Mouse (Mus musculus) spleen, adult 2 months (tissue): Measurements from ENCODE around the gene Mak. TPM values are rescaled to one million over a fixed set of nuclear protein-coding genes. Genes with fewer than 3 reads are reported as not detected.

Experiments
- DNase-seq, 2 experiments: peaks; one replicate each; pipeline versions ENCODE4 v3.0.0 to v3.0.0-alpha.2; 2012 to 2021; ENCODE audit warnings: low spot score in 2 of 2, low read depth in 1 of 2
- H3K27ac ChIP-seq: fragments of 200-500 bp; 2 replicates; pipeline ENCODE4 v1.5.1; 2012; ENCODE audit warnings: low read length, inconsistent platforms; ENCODE audit not compliant: insufficient read depth
- H3K27me3 ChIP-seq: fragments of 200-500 bp; 2 replicates; pipeline ENCODE4 v1.6.1; 2012; ENCODE audit warnings: mild to moderate bottlenecking, moderate library complexity, low read length, inconsistent platforms; ENCODE audit not compliant: control insufficient read depth, insufficient read depth
- H3K36me3 ChIP-seq: fragments of 200-500 bp; 2 replicates; pipeline ENCODE4 v1.6.1; 2012; ENCODE audit warnings: mild to moderate bottlenecking, low read length, inconsistent platforms; ENCODE audit not compliant: control insufficient read depth, insufficient read depth
- H3K4me1 ChIP-seq: fragments of 200-500 bp; 2 replicates; pipeline ENCODE4 v1.6.1; 2011; ENCODE audit warnings: inconsistent platforms; ENCODE audit not compliant: control insufficient read depth, insufficient read depth, insufficient read length
- H3K4me3 ChIP-seq: fragments of 200-500 bp; 2 replicates; pipeline ENCODE4 v1.5.1; 2011; ENCODE audit warnings: mild to moderate bottlenecking, inconsistent platforms; ENCODE audit not compliant: insufficient read depth, insufficient read length; ENCODE audit errors: extremely low read depth
- CTCF ChIP-seq: fragments of 200-500 bp; IDR thresholded peaks from 2 replicates; pipeline ENCODE4 v1.5.1; 2011; ENCODE audit warnings: mild to moderate bottlenecking, inconsistent platforms; ENCODE audit not compliant: insufficient read depth, insufficient read length, insufficient replicate concordance; ENCODE audit errors: extremely low read depth
- POLR2A ChIP-seq: fragments of 200-500 bp; IDR thresholded peaks from 2 replicates; pipeline ENCODE4 v1.6.1; 2011; ENCODE audit warnings: low read depth, low read length, inconsistent platforms
- WGBS: fragments of 180-500 bp; shearing (Covaris S2); methylation state at CpG from one replicate; pipeline ENCODE4 v1.1.7; 2018; 5-methylcytosine and 5-hydroxymethylcytosine counted together
- polyA plus RNA-seq: library from polyadenylated mRNA; depleted of rRNA; stranded (reverse); fragments of >200 nt; gene quantifications from 2 replicates; pipeline ENCODE4 v1.2.3, GENCODE M21; 2012

Mak gene
- polyA plus RNA-seq, 1 experiment: not detected

DNA sequence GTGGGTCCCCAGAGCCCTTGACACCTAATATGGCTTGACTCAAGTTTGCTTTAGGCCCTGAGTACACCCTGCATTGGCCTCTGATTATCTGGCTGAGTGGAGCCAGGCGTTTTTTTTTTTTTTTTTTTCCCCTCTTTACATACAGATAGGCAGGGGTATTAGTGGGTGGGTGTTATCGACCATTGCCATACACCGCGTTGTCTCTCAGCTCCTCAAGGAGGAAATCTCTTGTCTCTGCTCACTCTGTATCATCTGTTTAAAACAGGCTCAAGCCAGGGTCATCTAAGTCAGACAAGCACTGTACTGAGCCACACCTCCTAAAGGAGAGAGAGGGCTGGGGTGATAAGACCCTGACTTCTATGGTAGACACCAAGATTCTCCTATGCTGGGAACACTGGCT, 61.7 kb downstream of the Mak start:
- Histone ChIP-seq H3K36me3 (peaks cover 16% of the 10 kb centered on the region), H3K4me1 (peaks cover 7% of the 10 kb centered on the region; the same call in 1 of the 2 replicates), H3K4me3 (no peak overlapping the region), H3K27ac (0 out of 2 replicates have a peak overlapping the region, but pooled peaks have one; percentile 24), H3K27me3 (no peaks in the 10 kb centered on the region)
- no peak for DNase-seq
- WGBS: 81% methylated on average over 4 of the region's 4 CpGs
- no peak for TF ChIP-seq CTCF
- no peak for TF ChIP-seq POLR2A

DNA sequence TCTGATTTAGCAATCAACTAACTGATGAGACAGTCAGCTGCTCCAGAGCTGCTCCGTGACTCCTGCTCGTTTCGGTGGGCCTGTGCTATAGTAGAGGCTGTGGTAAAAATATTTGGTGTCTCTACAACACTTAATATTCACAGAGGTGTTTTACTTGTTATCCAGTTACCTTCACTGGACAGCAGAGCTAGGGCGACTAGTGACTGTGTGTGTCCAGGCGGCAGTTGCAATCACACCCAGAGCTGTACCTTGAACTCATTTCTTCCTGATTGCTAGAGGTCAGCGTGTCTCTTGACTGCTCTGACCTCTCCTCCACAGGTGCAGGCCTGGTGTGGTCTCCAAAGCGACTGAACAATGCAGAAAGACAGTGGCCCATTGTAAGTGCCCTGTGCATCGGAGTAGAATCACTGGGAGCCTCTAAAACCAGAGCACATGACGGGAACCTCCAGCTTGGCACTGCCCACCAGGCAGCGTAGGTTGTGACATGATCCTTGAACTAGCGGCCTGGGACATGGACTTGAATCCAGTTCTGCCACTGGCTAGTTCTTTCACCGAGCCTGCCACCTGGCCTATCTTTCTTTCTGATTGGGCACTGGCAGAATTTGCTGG, 62.6 kb downstream of the Mak start:
- WGBS: 45% methylated on average over 12 of the region's 12 CpGs
- Histone ChIP-seq H3K4me3 (peak overlapping the region; percentile 91), H3K36me3 (peaks cover 22% of the 10 kb centered on the region), H3K27me3 (no peaks in the 10 kb centered on the region), H3K4me1 (peaks cover 7% of the 10 kb centered on the region; the same call in 1 of the 2 replicates), H3K27ac (peak overlapping the region; percentile 93)
- DNase-seq: no peak
- TF ChIP-seq CTCF: no peak
- no peak for TF ChIP-seq POLR2A

DNA sequence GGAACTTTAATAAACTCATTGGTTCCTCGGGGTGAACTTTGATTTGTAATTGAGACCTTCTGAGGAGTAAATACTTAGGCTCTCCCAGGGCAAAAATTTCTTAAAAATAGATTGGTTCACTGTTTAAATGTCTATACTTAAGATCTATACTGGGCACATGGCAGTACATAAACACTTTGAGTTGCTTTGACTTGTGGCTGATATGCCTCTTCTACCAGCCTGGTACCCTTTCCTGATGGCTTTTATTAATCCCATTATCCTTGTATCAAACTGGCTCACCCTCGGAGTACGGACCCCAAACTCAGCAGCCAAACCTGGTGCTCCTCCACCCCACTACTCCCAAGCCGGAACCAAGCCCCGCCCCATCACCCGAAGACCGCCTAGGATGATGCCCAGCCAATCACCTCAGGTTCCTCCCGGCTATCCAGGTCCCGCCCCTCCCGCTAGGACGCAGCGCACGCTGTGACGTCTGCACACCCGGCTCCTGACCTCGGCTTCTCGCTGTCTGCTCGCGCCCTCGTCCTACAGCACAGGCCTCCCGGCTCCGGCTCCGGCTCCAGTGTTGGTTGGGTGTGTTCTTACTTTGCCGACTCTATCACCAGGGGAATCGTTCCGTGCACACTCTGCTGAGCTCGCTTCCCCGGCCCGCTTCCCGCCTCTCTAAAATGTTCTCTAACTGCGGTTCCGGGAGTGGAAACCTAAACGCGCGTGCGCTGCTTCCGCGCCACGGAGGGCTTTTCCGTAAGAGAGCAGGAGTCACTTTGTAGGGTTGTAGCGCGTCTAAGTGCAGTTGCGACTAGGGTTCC, 63.5 kb downstream of the Mak start, which contains the start of gene Tmem14c:
TSS of gene Tmem14c (plus strand) at position 464 of the 806 bp plus-strand sequence.
- peak within 1 kb of the TSS; percentile 91 for H3K4me3 ChIP-seq
- peaks cover 19% of the 10 kb centered on the region for H3K36me3 ChIP-seq
- peak within 1 kb of the TSS; percentile 93 for H3K27ac ChIP-seq
- peak; percentile 74 to 95 for DNase-seq
- no peaks in the 10 kb centered on the region for H3K27me3 ChIP-seq
- TF ChIP-seq CTCF: no peak
- TF ChIP-seq POLR2A: peak; percentile 84
- peaks cover 7% of the 10 kb centered on the region; the same call in 1 of the 2 replicates for H3K4me1 ChIP-seq
- WGBS: under 1% methylated on average over 43 of the region's 43 CpGs

DNA sequence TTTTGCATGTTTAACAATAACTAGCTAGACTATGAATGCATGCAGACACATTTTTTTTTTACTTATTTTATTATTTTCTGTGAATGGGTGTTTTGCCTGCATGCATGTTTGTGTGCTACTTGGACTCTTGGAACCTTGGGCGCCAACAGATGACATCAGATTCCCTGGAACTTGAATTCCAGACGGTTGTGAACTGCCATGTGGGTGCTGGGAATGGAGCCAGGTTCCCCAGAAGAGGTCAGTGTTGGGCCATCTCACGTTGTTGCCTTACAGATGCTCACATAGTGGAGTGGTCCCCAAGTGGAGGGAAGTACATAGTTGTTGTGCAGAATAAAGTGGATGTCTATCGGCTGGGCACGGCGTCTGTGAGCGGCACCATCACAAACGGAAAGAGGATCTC, 70.6 kb downstream of the Mak start:
- H3K27ac ChIP-seq: no peak overlapping the region
- DNase-seq: no peak
- WGBS: 92% methylated on average over 8 of the region's 8 CpGs
- H3K27me3 ChIP-seq: no peaks in the 10 kb centered on the region
- no peaks in the 10 kb centered on the region for H3K4me1 ChIP-seq
- H3K36me3 ChIP-seq: peaks cover 51% of the 10 kb centered on the region
- no peak overlapping the region for H3K4me3 ChIP-seq
- TF ChIP-seq CTCF (no peak), POLR2A (no peak)

DNA sequence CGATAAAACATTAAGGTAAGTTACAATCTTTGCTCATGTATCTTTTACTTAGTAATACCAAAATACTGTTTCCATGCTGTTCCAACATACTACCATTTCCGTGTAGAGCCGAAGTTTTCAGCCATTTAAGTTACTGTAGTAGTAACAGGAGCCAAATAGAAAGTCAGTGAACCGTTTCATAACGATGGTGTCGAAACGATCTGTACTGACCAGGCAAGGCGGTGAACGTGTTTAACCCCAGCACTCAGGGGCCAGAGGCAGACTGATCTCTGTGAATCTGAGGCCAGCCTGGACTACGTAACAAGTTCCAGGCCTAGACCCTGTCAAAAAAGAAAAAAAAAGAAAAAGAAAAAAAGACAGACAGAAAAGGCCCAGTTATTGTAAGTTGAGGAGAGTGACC, 71.2 kb downstream of the Mak start:
- no peak overlapping the region for H3K4me3 ChIP-seq
- 97% methylated on average over 10 of the region's 10 CpGs for WGBS
- peaks cover 51% of the 10 kb centered on the region for H3K36me3 ChIP-seq

DNA sequence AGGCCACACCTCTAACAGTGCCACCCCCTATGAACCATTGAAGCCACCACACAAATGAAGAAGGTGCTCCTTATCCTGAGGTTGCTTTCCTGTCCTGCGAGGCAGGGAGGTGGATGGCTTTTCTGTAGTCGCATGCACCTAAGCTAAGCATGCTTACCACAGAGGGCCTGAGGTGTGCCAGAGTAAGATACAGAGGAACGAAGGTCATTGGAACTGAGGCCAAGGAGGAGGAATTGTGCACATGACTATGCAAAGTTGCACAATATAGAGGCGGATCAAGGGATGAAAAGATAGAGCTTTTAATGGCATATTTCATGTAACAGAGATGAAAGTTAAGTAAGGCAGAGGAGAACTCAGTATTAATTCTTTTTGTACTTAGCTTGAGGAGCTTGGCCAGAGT, 73.3 kb downstream of the Mak start:
- TF ChIP-seq CTCF (no peak), POLR2A (no peak)
- DNase-seq: no peak
- Histone ChIP-seq H3K36me3 (peaks cover 41% of the 10 kb centered on the region), H3K27ac (no peak overlapping the region), H3K4me3 (no peak overlapping the region), H3K27me3 (no peaks in the 10 kb centered on the region), H3K4me1 (no peaks in the 10 kb centered on the region; the same call in 1 of the 2 replicates)
- 96% methylated on average over 4 of the region's 4 CpGs for WGBS

More for the DNA sequence above, 71.2 kb downstream of the Mak start:
- H3K4me1 ChIP-seq: no peaks in the 10 kb centered on the region
- H3K27ac ChIP-seq: no peak overlapping the region
- no peak for DNase-seq
- H3K27me3 ChIP-seq: no peaks in the 10 kb centered on the region
- no peak for TF ChIP-seq CTCF
